Mouse (Mus musculus) gastrocnemius, postnatal 36 days (tissue): ENCODE results near the gene Trib2. TPM values are rescaled to one million over a fixed set of nuclear protein-coding genes. Genes with fewer than 3 reads are reported as not detected.

Experiments
- DNase-seq, 2 experiments: peaks; one replicate each; pipeline ENCODE4 v3.0.0; 2022
- intact Hi-C: fragments of 180-260 bp; cut with DNase I; formaldehyde crosslinking; loops from one replicate; pipeline ENCODE4 v1.15.1; 2025
- total RNA-seq, 2 experiments: library from RNA; stranded (reverse); gene quantifications; 2 replicates each; pipeline ENCODE4 v1.2.3; 2021

Trib2 gene
- total RNA-seq, 2 experiments from 2014 or later: 13.7 to 19.0 TPM

DNA sequence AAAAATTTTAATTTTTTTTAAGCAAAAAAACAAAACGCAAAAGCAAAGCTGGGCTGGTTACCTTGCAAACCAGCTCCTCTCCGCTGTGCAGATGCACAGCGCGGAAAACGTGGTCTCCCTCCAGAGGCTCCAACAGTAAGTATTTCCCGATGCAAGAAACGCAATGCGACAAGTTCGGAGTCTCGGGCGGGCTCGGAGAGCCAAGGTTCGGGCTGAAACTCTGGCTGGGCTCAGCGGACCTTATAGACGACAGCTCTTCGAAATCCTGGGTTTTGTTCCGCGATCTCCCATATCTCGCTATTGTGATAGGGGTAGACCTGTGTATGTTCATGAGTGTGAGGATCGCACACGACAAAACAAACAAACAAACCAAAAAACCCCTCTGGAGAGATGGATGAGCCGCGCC is 1.5 kb downstream of the Trib2 start:
- intact Hi-C loops: loop anchor here (5.0 to 10.0 kb wide), 7 partner anchors 112 to 697 kb away; no protein-coding TSS in a partner anchor
- peak; percentile 12 to 53 for DNase-seq

DNA sequence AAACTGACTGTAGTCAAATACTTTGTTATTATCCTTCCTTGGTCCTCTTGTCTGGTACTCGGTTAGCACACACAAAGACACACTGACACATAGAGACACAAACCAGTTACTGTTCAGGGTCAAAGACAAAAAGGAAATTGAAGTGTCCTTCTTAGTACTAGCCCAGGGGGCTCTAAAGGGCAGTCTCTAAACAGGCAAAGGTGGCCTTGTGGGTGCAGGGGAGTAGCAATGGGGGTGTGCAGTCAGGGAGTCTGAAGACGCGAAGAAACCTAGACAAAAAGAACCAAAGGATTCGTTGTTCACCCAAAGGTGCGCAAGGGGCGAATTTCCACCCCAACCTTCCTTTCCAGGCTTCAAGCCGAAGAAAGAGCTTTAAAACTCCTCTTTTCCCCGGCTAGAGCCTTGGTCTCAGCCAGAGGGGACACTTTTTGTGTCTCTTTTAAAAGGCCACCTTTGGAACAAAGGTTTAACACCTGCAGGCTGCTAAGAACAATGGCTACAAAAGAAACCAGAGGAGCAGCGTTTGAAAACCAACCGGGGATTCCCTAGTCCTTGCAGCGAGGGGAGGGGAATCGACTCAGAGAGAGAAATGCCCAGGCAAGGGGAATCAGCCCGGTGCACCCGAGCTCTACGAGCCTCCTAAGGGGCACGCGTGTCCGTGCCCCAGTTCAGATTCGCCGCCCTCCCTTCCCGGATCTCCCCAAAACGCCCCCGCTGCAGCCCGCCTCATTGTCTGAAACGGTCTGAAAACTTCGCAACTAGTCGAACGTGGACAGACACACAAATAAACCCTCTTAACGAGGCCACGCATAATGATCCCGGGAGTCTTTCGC is 2.3 kb downstream of the Trib2 start:
- DNase-seq: peak; percentile 12 to 43

DNA sequence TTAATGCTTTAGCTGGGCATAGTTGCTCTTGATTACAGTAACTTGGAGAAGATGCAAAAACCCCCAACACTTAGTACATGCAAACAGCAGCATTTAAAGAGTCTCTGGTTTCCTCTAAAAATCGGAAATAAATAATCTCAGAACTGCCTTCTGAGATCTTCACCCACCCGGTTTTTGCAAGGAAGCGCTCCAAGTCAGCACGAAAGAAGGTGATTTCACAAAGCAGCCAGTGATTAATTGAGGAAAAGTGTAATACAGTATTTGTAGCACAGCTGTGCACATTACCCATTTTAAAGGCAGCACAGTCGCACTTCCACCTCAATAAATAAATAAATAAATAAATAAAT is 2.9 kb downstream of the Trib2 start:
- intact Hi-C loops: loop anchor here (5.0 to 10.0 kb wide), 3 partner anchors 201 to 341 kb away; no protein-coding TSS in a partner anchor
- no peak for DNase-seq

More for the DNA sequence above, 2.3 kb downstream of the Trib2 start:
- intact Hi-C loops: loop anchor here (5.0 to 10.0 kb wide), 8 partner anchors 113 to 698 kb away; no protein-coding TSS in a partner anchor

DNA sequence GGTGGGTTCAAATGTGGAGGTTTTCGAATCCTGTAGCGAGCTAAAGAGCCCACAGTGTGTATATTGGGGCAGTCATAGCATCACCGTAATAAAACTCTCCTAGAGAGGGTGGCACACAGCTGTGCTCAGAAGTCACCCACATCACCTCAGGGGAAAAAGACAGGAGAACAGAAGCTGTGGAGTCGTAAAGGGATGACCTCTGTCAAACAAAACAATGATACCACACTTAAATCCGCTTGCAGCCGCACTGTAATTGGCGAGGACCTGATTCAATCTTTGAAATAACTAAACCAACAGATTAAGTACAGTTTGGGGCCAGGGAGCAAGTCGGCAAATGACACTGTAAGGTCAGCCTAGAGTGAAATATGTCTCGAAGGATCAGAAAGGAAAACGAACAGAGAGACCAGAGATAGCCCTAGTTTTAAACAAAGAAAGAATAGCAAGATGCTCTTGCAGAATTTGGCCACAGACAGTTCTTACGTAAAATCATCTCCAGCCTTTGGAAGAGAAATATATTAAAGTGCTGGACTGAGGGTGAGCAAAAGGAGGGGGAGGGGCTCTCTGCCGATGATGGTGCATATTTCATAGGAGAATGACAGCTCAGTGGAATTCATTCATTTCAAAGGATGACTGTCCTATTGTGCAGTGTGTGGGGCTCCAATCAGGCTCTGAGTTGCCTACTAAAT is 3.4 kb downstream of the Trib2 start:
- intact Hi-C loops: loop anchor here (5.0 to 10.0 kb wide), 3 partner anchors 202 to 342 kb away; no protein-coding TSS in a partner anchor
- DNase-seq: no peak

- intact Hi-C loops: loop anchor here (5.0 to 10.0 kb wide), 3 partner anchors 202 to 342 kb away; no protein-coding TSS in a partner anchor
- DNase-seq: no peak
Observed at GRCm38 (mm10) chr12:15812139-15812962, 4.4 kb downstream of the Trib2 start.

DNA sequence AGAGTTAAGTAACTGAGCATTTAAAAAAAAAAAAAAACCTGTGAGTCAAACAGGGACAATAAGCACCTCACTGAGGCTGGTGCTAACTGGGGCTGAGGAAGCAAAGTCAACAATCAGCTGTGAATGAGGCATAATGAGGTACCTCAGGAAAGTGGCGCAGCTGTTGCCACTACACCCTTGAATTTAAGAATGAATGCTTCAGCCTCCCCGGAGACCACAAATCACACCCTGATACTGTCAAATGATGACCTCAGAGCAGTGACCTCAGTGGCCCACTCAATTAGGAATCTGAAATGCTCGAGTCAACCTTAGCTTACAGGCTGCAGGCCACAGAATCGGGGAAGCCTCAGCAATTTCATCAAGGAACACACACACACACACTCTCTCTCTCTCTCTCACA is 5.0 kb downstream of the Trib2 start:
- DNase-seq: no peak
- intact Hi-C loops: loop anchor here (5.0 to 10.0 kb wide), 3 partner anchors 203 to 343 kb away; no protein-coding TSS in a partner anchor

- intact Hi-C loops: loop anchor here (5.0 to 10.0 kb wide), 3 partner anchors 204 to 344 kb away; no protein-coding TSS in a partner anchor
- no peak for DNase-seq
Observed at GRCm38 (mm10) chr12:15810926-15811325, 5.8 kb downstream of the Trib2 start.

- no peak for DNase-seq
- intact Hi-C loops: loop anchor here (5.0 to 10.0 kb wide), 3 partner anchors 205 to 345 kb away; no protein-coding TSS in a partner anchor
Observed at GRCm38 (mm10) chr12:15809657-15810056, 7.1 kb downstream of the Trib2 start.

- intact Hi-C loops: no loop called here
- no peak for DNase-seq
Observed at GRCm38 (mm10) chr12:15809249-15809648, 7.5 kb downstream of the Trib2 start.

DNA sequence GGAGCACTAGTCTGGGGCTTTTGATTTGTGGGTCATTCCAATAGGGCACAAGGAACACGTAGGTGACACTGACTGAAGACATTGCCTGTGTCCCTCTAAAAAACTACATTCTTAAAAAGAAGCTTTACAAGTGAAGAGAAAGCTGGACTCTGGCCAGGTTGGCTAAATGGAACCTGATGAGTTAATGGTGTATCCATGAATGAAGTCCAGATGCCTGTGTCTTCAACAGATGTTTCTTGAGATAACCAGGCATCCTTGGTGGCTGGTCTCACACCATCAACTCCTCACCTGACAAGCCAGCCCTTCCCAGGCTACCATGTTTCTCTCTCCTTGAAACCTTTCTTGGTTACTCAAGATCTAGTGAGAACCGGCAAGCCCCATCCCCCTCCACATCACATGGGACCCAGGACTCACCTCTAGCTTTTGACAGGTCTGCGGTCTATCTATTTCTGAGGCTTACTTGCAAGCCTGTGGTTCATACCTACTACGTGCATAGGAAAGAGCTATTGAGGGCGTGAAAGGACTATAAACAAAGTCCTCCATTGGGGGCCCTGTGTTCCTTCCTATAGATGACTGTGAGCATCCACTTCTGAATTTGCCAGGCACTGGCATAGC is 8.4 kb downstream of the Trib2 start:
- intact Hi-C loops: no loop called here
- DNase-seq: no peak

- no peak for DNase-seq
- intact Hi-C loops: loop anchor here (5.0 kb wide), 1 partner anchor 108 kb away; no protein-coding TSS in a partner anchor
Observed at GRCm38 (mm10) chr12:15804931-15805331, 11.8 kb downstream of the Trib2 start.

GRCm38 (mm10) chr12:15803936-15804438 is 12.7 kb downstream of the Trib2 start:
- intact Hi-C loops: loop anchor here (5.0 kb wide), 1 partner anchor 107 kb away; no protein-coding TSS in a partner anchor

GRCm38 (mm10) chr12:15801571-15801930 is 15.2 kb downstream of the Trib2 start:
- DNase-seq: no peak
- intact Hi-C loops: loop anchor here (5.0 kb wide), 1 partner anchor 104 kb away; no protein-coding TSS in a partner anchor

More at GRCm38 (mm10) chr12:15803936-15804438, 12.7 kb downstream of the Trib2 start:
- DNase-seq: no peak

DNA sequence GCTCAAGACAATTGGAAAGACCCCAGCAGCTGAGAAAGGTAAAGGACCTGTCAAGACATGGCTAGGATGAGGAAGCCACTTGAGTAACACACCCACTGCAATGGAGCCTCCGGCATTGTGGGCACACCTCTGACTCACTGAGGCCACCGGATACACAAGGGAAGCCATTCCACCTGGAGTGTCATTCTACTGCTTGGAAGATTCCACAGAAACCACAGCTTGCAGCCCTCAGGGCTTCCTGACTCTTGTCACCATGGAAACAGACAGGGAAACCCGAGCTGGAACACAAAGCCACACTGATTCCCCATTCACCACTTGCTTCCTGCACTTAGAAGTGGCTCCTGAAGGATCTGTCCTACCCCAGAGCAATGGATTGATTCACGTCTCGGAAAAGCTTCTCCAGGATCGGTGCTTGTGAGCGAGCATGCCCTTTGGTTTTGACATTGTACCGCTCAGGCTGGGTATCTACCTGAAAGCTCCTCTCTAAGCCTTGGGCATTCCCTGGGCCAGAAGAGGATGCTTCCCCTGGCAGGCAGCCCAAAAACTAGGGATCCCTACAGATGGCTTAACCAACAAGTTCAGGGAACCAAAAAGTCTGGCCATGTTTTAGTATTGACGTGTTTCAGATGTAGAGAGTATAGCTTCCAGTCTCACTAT is 15.7 kb downstream of the Trib2 start:
- no peak for DNase-seq

GRCm38 (mm10) chr12:15800196-15800913 is 16.4 kb downstream of the Trib2 start:
- intact Hi-C loops: loop anchor here (5.0 kb wide), 1 partner anchor 103 kb away; no protein-coding TSS in a partner anchor
- peak in 1 of 2 experiments; percentile 46 for DNase-seq

More for the DNA sequence above, 15.7 kb downstream of the Trib2 start:
- intact Hi-C loops: loop anchor here (5.0 kb wide), 1 partner anchor 104 kb away; no protein-coding TSS in a partner anchor

DNA sequence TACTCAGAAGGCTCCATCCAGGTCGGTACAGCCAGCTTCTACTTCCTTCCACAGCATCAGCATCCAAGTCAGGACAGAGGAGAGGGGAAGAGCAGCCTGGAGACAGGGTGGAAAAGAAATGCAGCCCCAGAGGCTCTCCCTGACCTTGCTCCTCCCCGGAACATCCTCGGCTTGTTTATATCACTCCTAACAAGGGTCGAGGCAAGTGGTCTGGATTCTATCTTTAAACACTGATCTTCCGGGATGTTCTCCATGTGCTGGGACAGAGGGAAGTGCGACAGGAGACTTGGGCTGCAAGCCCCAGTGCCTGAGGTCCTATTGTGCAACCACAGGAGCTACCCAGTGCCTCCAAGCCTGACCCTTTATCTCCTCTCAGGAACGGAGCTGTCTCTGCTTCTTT is 18.7 kb downstream of the Trib2 start:
- intact Hi-C loops: no loop called here
- DNase-seq: no peak

DNA sequence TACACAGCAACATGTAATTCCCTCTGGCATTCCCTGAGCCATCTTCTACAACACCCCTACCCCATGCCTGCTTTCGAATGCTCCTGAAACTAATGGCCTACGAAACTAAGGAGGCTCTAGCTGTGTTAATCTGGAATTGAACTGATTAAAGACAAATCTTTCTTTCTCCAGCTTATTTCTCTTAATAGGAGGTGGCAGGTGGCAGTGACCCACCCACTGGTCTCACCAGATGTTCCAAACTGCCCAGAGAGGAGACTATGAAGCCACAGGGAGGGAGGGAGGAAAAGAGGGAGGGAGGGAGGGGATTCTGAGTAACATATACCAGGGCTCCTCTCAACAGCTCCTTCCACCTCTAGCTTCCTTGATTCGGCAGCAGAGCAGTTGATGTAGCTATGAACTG is 20.8 kb downstream of the Trib2 start:
- no peak for DNase-seq
- intact Hi-C loops: no loop called here

DNA sequence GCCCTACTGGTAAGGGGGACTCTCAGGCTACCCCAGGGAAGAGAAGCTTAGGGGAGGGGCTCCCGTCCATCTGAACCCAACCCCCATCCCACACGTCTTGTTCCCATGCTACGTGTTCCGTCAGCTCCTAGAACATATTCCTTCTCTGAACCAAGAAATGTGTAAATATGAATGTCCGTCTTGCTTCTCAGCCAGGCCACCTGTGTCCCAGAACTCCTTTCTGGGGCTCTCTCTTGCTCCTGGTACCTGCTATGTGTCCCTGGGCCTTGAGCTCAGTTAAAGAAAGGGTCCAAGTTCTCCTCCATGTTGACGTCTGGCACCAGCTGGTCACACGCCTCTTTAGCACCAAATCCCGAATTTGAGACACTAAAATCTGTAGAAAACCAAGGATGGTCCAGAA is 23.4 kb downstream of the Trib2 start:
- no peak for DNase-seq
- intact Hi-C loops: no loop called here
